Mouse (Mus musculus) C2C12 (cell line): ENCODE results near the gene 4930404N11Rik. TPM values are rescaled to one million over a fixed set of nuclear protein-coding genes. Genes with fewer than 3 reads are reported as not detected.

Source experiments
- H3K27me3 ChIP-seq: one replicate; pipeline ENCODE4 v1.6.1; 2011; ENCODE audit not compliant: control insufficient read depth, insufficient read depth, insufficient read length
- H3K36me3 ChIP-seq: one replicate; pipeline ENCODE4 v1.6.1; 2011; ENCODE audit not compliant: control insufficient read depth, insufficient read depth
- H3K4me3 ChIP-seq: one replicate; pipeline ENCODE4 v1.5.1; 2011; ENCODE audit warnings: mild to moderate bottlenecking, control low read depth; ENCODE audit not compliant: poor library complexity, insufficient read depth, severe bottlenecking
- H3K79me2 ChIP-seq: one replicate; pipeline ENCODE4 v1.6.1; 2011; ENCODE audit not compliant: control insufficient read depth, insufficient read depth
- H3K79me3 ChIP-seq: one replicate; pipeline ENCODE4 v1.6.1; 2011; ENCODE audit warnings: low read depth, control low read depth
- H3ac ChIP-seq: one replicate; pipeline ENCODE3; 2011; ENCODE audit warnings: low read depth; ENCODE audit not compliant: control insufficient read depth, insufficient read length
- CEBPB ChIP-seq: IDR thresholded peaks from one replicate; pipeline ENCODE4 v1.6.1; 2011; ENCODE audit warnings: low read depth, mild to moderate bottlenecking, control low read depth, moderate library complexity
- CTCF ChIP-seq: IDR thresholded peaks from one replicate; pipeline ENCODE4 v1.5.1; 2011; ENCODE audit not compliant: control insufficient read depth, insufficient read depth, insufficient read length
- FOSL1 ChIP-seq: IDR thresholded peaks from one replicate; pipeline ENCODE4 v1.8.0; 2011; ENCODE audit warnings: mild to moderate bottlenecking, low read length; ENCODE audit not compliant: poor library complexity, insufficient read depth, severe bottlenecking
- MAX ChIP-seq: IDR thresholded peaks from one replicate; pipeline ENCODE4 v1.6.1; 2011; ENCODE audit warnings: mild to moderate bottlenecking, control low read depth
- MYOD1 ChIP-seq: IDR thresholded peaks from one replicate; pipeline ENCODE4 v1.6.1; 2011; ENCODE audit warnings: low read depth; ENCODE audit not compliant: control insufficient read depth, insufficient read length
- MYOG ChIP-seq: IDR thresholded peaks from one replicate; pipeline ENCODE4 v1.6.1; 2011; ENCODE audit not compliant: control insufficient read depth, insufficient read length; ENCODE audit errors: extremely low read depth
- USF1 ChIP-seq: IDR thresholded peaks from one replicate; pipeline ENCODE4 v1.6.1; 2011; ENCODE audit warnings: low read depth, mild to moderate bottlenecking, control low read depth, moderate library complexity
- polyA plus RNA-seq: library from polyadenylated mRNA; unstranded; fragments of >200 nt; fragmentation: generic; extraction: Trizol; gene quantifications from one replicate; pipeline ENCODE4 v1.2.1, GENCODE M21; 2012; ENCODE audit warnings: missing spikeins

4930404N11Rik gene
- polyA plus RNA-seq, 1 experiment = 0.51 TPM

- H3K4me3 ChIP-seq = no peak overlapping the region
- no peaks in the 10 kb centered on the region for H3K27me3 ChIP-seq
- H3K79me2 ChIP-seq = peaks cover 43% of the 10 kb centered on the region
- TF ChIP-seq MYOD1 (no peak), CTCF (no peak), MAX (no peak)
- H3ac ChIP-seq = no peak overlapping the region
- H3K36me3 ChIP-seq = peaks cover 93% of the 10 kb centered on the region
- H3K79me3 ChIP-seq = peaks cover 20% of the 10 kb centered on the region
Measured at GRCm38 (mm10) chr10:81403511-81403910, 37.9 kb upstream of the 4930404N11Rik start.

DNA sequence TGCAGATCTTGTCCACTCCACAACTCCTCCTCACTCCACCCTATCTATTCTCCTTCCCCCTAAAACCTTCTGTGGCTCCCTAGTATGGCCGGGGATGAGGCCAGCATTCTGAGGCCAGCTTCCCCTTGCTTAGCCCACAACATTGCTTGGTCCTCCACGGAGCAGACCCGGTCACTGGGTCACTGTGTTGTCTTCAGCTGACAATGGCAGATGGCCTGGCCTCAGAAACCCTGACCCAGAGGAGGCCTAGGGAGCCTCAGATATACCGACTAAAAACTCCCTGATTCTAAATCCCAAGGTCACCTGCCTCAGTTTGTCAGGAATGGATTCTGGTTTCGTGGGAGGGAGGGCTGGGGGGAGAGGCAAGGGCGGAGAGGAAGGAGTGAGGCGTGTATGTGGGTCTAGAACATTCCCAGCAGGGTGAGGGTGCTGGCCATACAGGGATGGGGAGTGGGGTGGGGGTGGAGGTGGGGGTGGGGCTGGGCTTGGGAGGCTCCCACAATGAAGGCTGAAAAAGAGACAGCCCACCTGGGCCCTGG, 36.7 kb upstream of the 4930404N11Rik start:
- TF ChIP-seq CEBPB (no peak), USF1 (no peak), FOSL1 (no peak), MAX (no peak), MYOD1 (no peak), MYOG (no peak), CTCF (no peak)
- Histone ChIP-seq H3K36me3 (peaks cover 96% of the 10 kb centered on the region), H3K79me3 (peaks cover 20% of the 10 kb centered on the region), H3K27me3 (no peaks in the 10 kb centered on the region), H3K4me3 (no peak overlapping the region), H3K79me2 (peaks cover 41% of the 10 kb centered on the region), H3ac (no peak overlapping the region)

DNA sequence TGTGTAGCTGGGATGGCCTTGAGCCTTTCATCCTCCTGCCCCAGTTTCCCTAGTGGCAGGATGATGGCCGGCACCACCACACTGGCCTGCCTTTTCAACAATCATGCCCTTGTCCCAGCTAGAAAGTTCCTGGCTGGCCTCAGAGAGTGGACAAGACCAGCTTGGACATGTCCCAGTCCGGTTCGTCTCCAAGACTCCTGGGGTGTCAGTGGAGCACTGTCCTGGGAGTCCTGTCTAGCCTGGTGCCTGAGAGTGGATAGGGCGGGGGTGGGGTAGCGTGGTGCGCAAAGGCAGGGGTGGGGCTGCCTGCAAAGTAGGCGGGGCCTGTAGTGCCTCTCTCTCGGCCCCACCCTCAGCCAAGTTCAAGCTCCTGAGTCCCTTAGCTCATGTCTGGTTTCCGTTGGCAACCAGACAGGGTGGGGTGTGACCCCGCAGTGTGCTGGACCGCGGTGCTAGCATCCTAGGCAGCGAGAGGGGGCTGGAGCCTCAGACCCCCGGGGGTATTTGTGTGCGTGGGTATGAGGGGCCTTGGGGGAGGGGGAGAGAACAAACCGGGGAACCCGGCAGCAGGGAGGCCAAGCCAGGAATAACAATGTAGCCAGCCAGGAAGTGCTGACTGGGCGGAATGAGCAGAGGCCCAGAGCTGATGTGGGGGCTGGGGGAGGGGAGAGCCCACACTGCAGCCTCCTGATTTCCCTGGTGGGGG, 36.1 kb upstream of the 4930404N11Rik start:
- Histone ChIP-seq H3K27me3 (no peaks in the 10 kb centered on the region), H3K36me3 (peaks cover 94% of the 10 kb centered on the region), H3K79me2 (peaks cover 35% of the 10 kb centered on the region), H3ac (no peak overlapping the region), H3K4me3 (no peak overlapping the region), H3K79me3 (peaks cover 15% of the 10 kb centered on the region)
- TF ChIP-seq USF1 = no peak
- no peak for TF ChIP-seq CTCF
- TF ChIP-seq MYOG = no peak
- no peak for TF ChIP-seq MAX
- no peak for TF ChIP-seq CEBPB
- no peak for TF ChIP-seq FOSL1
- no peak for TF ChIP-seq MYOD1

GRCm38 (mm10) chr10:81401205-81401520, 35.5 kb upstream of the 4930404N11Rik start:
- peaks cover 15% of the 10 kb centered on the region for H3K79me3 ChIP-seq
- H3ac ChIP-seq = no peak overlapping the region
- H3K36me3 ChIP-seq = peaks cover 92% of the 10 kb centered on the region
- no peak overlapping the region for H3K4me3 ChIP-seq
- no peaks in the 10 kb centered on the region for H3K27me3 ChIP-seq
- no peak for TF ChIP-seq CTCF
- TF ChIP-seq MYOG = no peak
- no peak for TF ChIP-seq FOSL1
- TF ChIP-seq MAX = no peak
- no peak for TF ChIP-seq MYOD1
- TF ChIP-seq CEBPB = no peak
- TF ChIP-seq USF1 = no peak
- peaks cover 30% of the 10 kb centered on the region for H3K79me2 ChIP-seq

- no peak for TF ChIP-seq USF1
- no peak for TF ChIP-seq MYOD1
- no peak for TF ChIP-seq CTCF
- no peak for TF ChIP-seq CEBPB
- TF ChIP-seq MYOG = no peak
- TF ChIP-seq MAX = no peak
- no peak for TF ChIP-seq FOSL1
- no peaks in the 10 kb centered on the region for H3K27me3 ChIP-seq
- peaks cover 13% of the 10 kb centered on the region for H3K79me3 ChIP-seq
- H3ac ChIP-seq = no peak overlapping the region
- no peak overlapping the region for H3K4me3 ChIP-seq
- peaks cover 91% of the 10 kb centered on the region for H3K36me3 ChIP-seq
- H3K79me2 ChIP-seq = peaks cover 26% of the 10 kb centered on the region
Measured at GRCm38 (mm10) chr10:81400371-81401204, 35.0 kb upstream of the 4930404N11Rik start.
